Mouse (Mus musculus): ENCODE results near the gene Klhl26.

DNA sequence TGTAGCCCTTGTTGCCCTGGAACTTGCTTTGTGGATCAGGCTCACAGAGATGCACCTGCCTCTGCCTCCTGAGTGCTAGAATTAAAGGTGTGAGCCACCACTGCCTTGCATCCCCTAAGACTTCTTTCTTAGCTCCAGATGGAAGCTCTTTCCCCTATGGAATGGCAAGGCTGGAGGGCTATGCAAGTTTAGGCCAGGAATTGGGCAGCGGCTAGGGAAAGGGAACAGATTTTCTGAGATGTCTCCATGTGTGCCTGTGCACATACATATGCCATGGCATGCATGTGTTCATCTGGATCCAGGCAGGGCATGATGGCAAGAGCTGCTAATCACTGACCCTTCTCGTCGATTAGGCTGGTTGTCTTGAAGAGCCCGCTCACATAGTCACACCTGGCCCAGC is 11.1 kb downstream of the Klhl26 start:
- TF ChIP-seq POLR2A (IDR thresholded peaks at IDR 0.05; ENCODE audit: insufficient read length, low read depth): no peak
- TF ChIP-seq MAX (IDR thresholded peaks at IDR 0.05; ENCODE audit: low read depth): no peak
- no peak for TF ChIP-seq MYOG (IDR thresholded peaks at IDR 0.05; ENCODE audit: control insufficient read depth in 1 of 3, insufficient read depth in 1 of 3, insufficient read length in 2 of 3, low read depth in 2 of 3)
- no peak for TF ChIP-seq MYOD1 (IDR thresholded peaks at IDR 0.05; ENCODE audit: control insufficient read depth in 1 of 3, insufficient read length in 2 of 3, low read depth in 2 of 3)
- no peak for TF ChIP-seq TCF12 (IDR thresholded peaks at IDR 0.05; ENCODE audit: insufficient read depth, poor library complexity, severe bottlenecking)
- TF ChIP-seq USF1 (IDR thresholded peaks at IDR 0.05; ENCODE audit: low read depth): no peak
- no peak for TF ChIP-seq REST (IDR thresholded peaks at IDR 0.05; ENCODE audit: insufficient read depth, insufficient read length)
- TF ChIP-seq CEBPB (IDR thresholded peaks at IDR 0.05; ENCODE audit: insufficient read depth, poor library complexity, severe bottlenecking): no peak
- no peak for TF ChIP-seq POLR2AphosphoS2 (IDR thresholded peaks at IDR 0.05; ENCODE audit: insufficient read length, low read depth)

Measured in myocyte (in vitro differentiated cells).